Comparison of ENCODE assay signal across 10 mouse cellular contexts in genomic region chr9:44336964-44337363, GRCm38 (mm10). TPM values are rescaled to one million over a fixed set of nuclear protein-coding genes. Genes with fewer than 3 reads are reported as not detected.
A peak's percentile ranks its signal among the peaks of the same experiment; 100 is the strongest.
DNase-seq lines count a peak whose midpoint lies in the region; ATAC-seq and TF ChIP-seq lines count a peak whose summit lies in the region.
"Had no signal": no experiment of that assay in that cellular context is flagged by ENCODE, and none has a peak within 500 bp of the region (broad histone marks: within the 10 kb centered on the region; RNA-seq: fewer than 3 reads in every experiment).

No protein-coding gene starts in this region.

- H3K9me3 ChIP-seq in heart, embryonic 15.5 days (replicated peaks) = no peaks in the 10 kb centered on the region
- H3K9me3 ChIP-seq in ES-Bruce4 (replicated peaks; ENCODE audit: control insufficient read depth, insufficient read depth, low read length, poor library complexity, severe bottlenecking) = no peaks in the 10 kb centered on the region
- no peaks in the 10 kb centered on the region for H3K9me3 ChIP-seq in forebrain, postnatal 0 days (ENCODE audit: low read length)

- 60% methylated on average over 3 of the region's 3 CpGs for WGBS in heart, embryonic 15.5 days
- WGBS in heart, adult 2 months = 75% methylated on average over 3 of the region's 3 CpGs
- WGBS in forebrain, postnatal 0 days = 77% methylated on average over 3 of the region's 3 CpGs
- 72% methylated on average over 3 of the region's 3 CpGs for WGBS in macrophage (ENCODE audit: missing documents)

- H3K79me2 ChIP-seq in heart, adult 2 months (replicated peaks; ENCODE audit: control insufficient read depth, insufficient read depth, low read length) = peaks cover 2% of the 10 kb centered on the region; the same call in 1 of the 2 replicates
- peaks cover 48% of the 10 kb centered on the region for H3K79me2 ChIP-seq in macrophage (ENCODE audit: inconsistent target)

- H3K36me3 ChIP-seq in heart, embryonic 15.5 days = peaks cover 54% of the 10 kb centered on the region
- no peaks in the 10 kb centered on the region; the same call in 1 of the 2 replicates for H3K36me3 ChIP-seq in heart, adult 2 months (ENCODE audit: control insufficient read depth, insufficient read depth, low read length)
- H3K36me3 ChIP-seq in ES-Bruce4 (ENCODE audit: control insufficient read depth, insufficient read depth, low read length, poor library complexity, severe bottlenecking) = peaks cover 20% of the 10 kb centered on the region
- H3K36me3 ChIP-seq in forebrain, postnatal 0 days (ENCODE audit: insufficient read depth) = peaks cover 19% of the 10 kb centered on the region
- peaks cover 12% of the 10 kb centered on the region for H3K36me3 ChIP-seq in macrophage (ENCODE audit: inconsistent target)

- no peaks in the 10 kb centered on the region for H3K27me3 ChIP-seq in heart, embryonic 15.5 days
- H3K27me3 ChIP-seq in heart, adult 2 months (ENCODE audit: control insufficient read depth, insufficient read depth, low read length) = no peaks in the 10 kb centered on the region
- no peaks in the 10 kb centered on the region for H3K27me3 ChIP-seq in ES-Bruce4 (ENCODE audit: control insufficient read depth, insufficient read depth, low read length, poor library complexity, severe bottlenecking)
- H3K27me3 ChIP-seq in forebrain, postnatal 0 days (ENCODE audit: insufficient read depth, low read length) = no peaks in the 10 kb centered on the region
- H3K27me3 ChIP-seq: Patski had no signal

- TF ChIP-seq POLR2A in heart, adult 2 months (IDR thresholded peaks at IDR 0.05; ENCODE audit: insufficient read depth, low read depth, low read length) = no peak
- TF ChIP-seq POLR2A in ES-Bruce4 (IDR thresholded peaks at IDR 0.05; ENCODE audit: insufficient read depth, low read length) = no peak

- H3K4me2 ChIP-seq in heart, embryonic 15.5 days = peak overlapping the region; percentile 77
- H3K4me2 ChIP-seq in forebrain, postnatal 0 days (ENCODE audit: low read depth) = peak overlapping the region; percentile 66; the same call in 1 of the 2 replicates

- H3K27ac ChIP-seq in heart, embryonic 15.5 days = no peak overlapping the region
- no peak overlapping the region for H3K27ac ChIP-seq in heart, adult 2 months
- H3K27ac ChIP-seq in ES-Bruce4 (ENCODE audit: insufficient read depth, low read length) = 0 out of 2 replicates have a peak overlapping the region, but pooled peaks have one; percentile 12
- H3K27ac ChIP-seq in forebrain, postnatal 0 days (ENCODE audit: low read depth, low read length) = no peak overlapping the region
- no peak overlapping the region for H3K27ac ChIP-seq in macrophage

- H3K4me3 ChIP-seq in heart, embryonic 15.5 days = peak overlapping the region; percentile 71
- no peak overlapping the region for H3K4me3 ChIP-seq in heart, adult 2 months
- H3K4me3 ChIP-seq in ES-Bruce4 (ENCODE audit: low read depth, low read length) (peak overlapping the region; percentile 55), macrophage (ENCODE audit: inconsistent target) (peak overlapping the region; percentile 78)
- H3K4me3 ChIP-seq in forebrain, postnatal 0 days (ENCODE audit: low read depth, low read length) = no peak overlapping the region

- ATAC-seq in heart, embryonic 15.5 days (replicated peaks; ENCODE audit: insufficient number of reproducible peaks, insufficient read depth, low FRiP score, low read depth) = no peak
- no peak for ATAC-seq in forebrain, postnatal 0 days
- ATAC-seq in CD4-positive, CD25-positive, alpha-beta regulatory T cell, adult 4 months = no peak
- no peak for ATAC-seq in megakaryocyte-erythroid progenitor cell, adult 5-6 weeks (replicated peaks; ENCODE audit: low FRiP score, low TSS enrichment, poor library complexity, severe bottlenecking)
- ATAC-seq: Patski had no signal

- no peak for TF ChIP-seq EP300 in heart, adult 2 months (IDR thresholded peaks at IDR 0.05; ENCODE audit: insufficient read depth, low read depth, low read length)
- TF ChIP-seq EP300 in ES-Bruce4 (IDR thresholded peaks at IDR 0.05; ENCODE audit: insufficient read depth, low read depth, low read length) = no peak

- no peak for TF ChIP-seq CTCF in heart, adult 2 months (IDR thresholded peaks at IDR 0.05)
- TF ChIP-seq CTCF in ES-Bruce4 (IDR thresholded peaks at IDR 0.05; ENCODE audit: low read depth, low read length) = no peak
- TF ChIP-seq CTCF in forebrain, postnatal 0 days (IDR thresholded peaks at IDR 0.05; ENCODE audit: low read depth) = no peak

- H3K4me1 ChIP-seq in heart, embryonic 15.5 days (replicated peaks) = peaks cover 28% of the 10 kb centered on the region
- H3K4me1 ChIP-seq in heart, adult 2 months (ENCODE audit: control insufficient read depth, insufficient read depth, low read length) = peaks cover 1% of the 10 kb centered on the region
- peaks cover 5% of the 10 kb centered on the region for H3K4me1 ChIP-seq in ES-Bruce4 (ENCODE audit: control insufficient read depth, insufficient read depth, low read length)
- H3K4me1 ChIP-seq in forebrain, postnatal 0 days (ENCODE audit: insufficient read depth) = peaks cover 6% of the 10 kb centered on the region; the same call in 1 of the 2 replicates

- H3K9ac ChIP-seq in heart, embryonic 15.5 days = peak overlapping the region; percentile 82
- H3K9ac ChIP-seq in heart, adult 2 months (ENCODE audit: low read depth, low read length) = no peak overlapping the region
- H3K9ac ChIP-seq in ES-Bruce4 (ENCODE audit: low read depth, poor library complexity, severe bottlenecking) = peak overlapping the region; percentile 98
- H3K9ac ChIP-seq in forebrain, postnatal 0 days = peak overlapping the region; percentile 18; the same call in 1 of the 2 replicates

- intact Hi-C loops in heart, adult 2 months (cut with DNase I) = no loop called here

- no peak for DNase-seq in heart, adult 2 months
- DNase-seq in forebrain, postnatal 0 days = no peak
- no peak for DNase-seq in cerebellum, adult 18-20 months
- DNase-seq: gastrocnemius, postnatal 14 days had no signal

RNA-seq across cellular contexts. Expression of gene H2afx, which starts 2.5 kb away (rescaled TPM):
- polyA plus RNA-seq in heart, embryonic 15.5 days (2015; fragmentation: Nextera tagmentation; extraction: Ambion mirVana) = 167 and 187 TPM in 2 replicates
- total RNA-seq in heart, adult 2 months (2021) = 10 to 100 TPM; 12.8 TPM
- 12.7 and 14.2 TPM in 2 replicates for polyA plus RNA-seq in heart, adult 2 months (2012; rRNA removed)
- 173 and 202 TPM in 2 replicates for polyA plus RNA-seq in ES-Bruce4 (2011; ENCODE audit: insufficient read depth, insufficient read length, low read depth, missing spikeins)
- total RNA-seq in forebrain, postnatal 0 days (2014; rRNA removed) = 97.8 and 109 TPM in 2 replicates
- 143 and 149 TPM in 2 replicates for polyA plus RNA-seq in forebrain, postnatal 0 days (2015; fragmentation: Nextera tagmentation; extraction: Ambion mirVana)
- 10 to 100 TPM in 1 of 26 experiments, 1 to 10 TPM in 23, under 1 TPM in 1, not detected in 1; 0.80 to 10.8 (median 3.0) TPM for total RNA-seq in macrophage (2018; cell fraction: chromatin; rRNA removed)
- total RNA-seq in macrophage (2018; cell fraction: cytosol; rRNA removed) = 10 to 100 TPM in 23 of 26 experiments, 1 to 10 TPM in 3; 8.4 to 24.6 (median 14.5) TPM
- total RNA-seq in macrophage (2018; cell fraction: nucleus; rRNA removed) = 10 to 100 TPM in 4 of 26 experiments, 1 to 10 TPM in 22; 3.1 to 28.4 (median 6.3) TPM
- polyA plus RNA-seq in macrophage (2018) = 7.9 to 22.2 TPM (median 12.3 TPM) in 3 replicates
- polyA plus RNA-seq in CD4-positive, CD25-positive, alpha-beta regulatory T cell, adult 4 months (2017; shearing (Covaris generic)) = 10 to 100 TPM; 11.3 to 14.7 TPM
- 89.4 and 90.9 TPM in 2 replicates for total RNA-seq in megakaryocyte-erythroid progenitor cell, adult 5-6 weeks (2014; fragmentation: Nextera tagmentation)
- 133 and 205 TPM in 2 replicates for total RNA-seq in megakaryocyte-erythroid progenitor cell, adult 5-6 weeks (2017)

RNA-seq across cellular contexts. Expression of gene Hmbs, which starts 7.1 kb away (rescaled TPM):
- polyA plus RNA-seq in heart, embryonic 15.5 days (2015; fragmentation: Nextera tagmentation; extraction: Ambion mirVana) = 89.7 and 105 TPM in 2 replicates
- 10 to 100 TPM; 39.8 to 49.3 TPM for total RNA-seq in heart, adult 2 months (2021)
- polyA plus RNA-seq in heart, adult 2 months (2012; rRNA removed) = 37.8 and 51.3 TPM in 2 replicates
- 76.5 and 80.3 TPM in 2 replicates for polyA plus RNA-seq in ES-Bruce4 (2011; ENCODE audit: insufficient read depth, insufficient read length, low read depth, missing spikeins)
- total RNA-seq in forebrain, postnatal 0 days (2014; rRNA removed) = 38.1 and 38.6 TPM in 2 replicates
- 53.3 and 55.0 TPM in 2 replicates for polyA plus RNA-seq in forebrain, postnatal 0 days (2015; fragmentation: Nextera tagmentation; extraction: Ambion mirVana)
- total RNA-seq in macrophage (2018; cell fraction: chromatin; rRNA removed) = 10 to 100 TPM in 17 of 26 experiments, 1 to 10 TPM in 9; 3.7 to 43.5 (median 17.2) TPM
- total RNA-seq in macrophage (2018; cell fraction: cytosol; rRNA removed) = 10 to 100 TPM; 18.1 to 35.7 (median 32.0) TPM
- total RNA-seq in macrophage (2018; cell fraction: nucleus; rRNA removed) = 10 to 100 TPM in 19 of 26 experiments, 1 to 10 TPM in 7; 5.2 to 27.7 (median 15.3) TPM
- 22.5 to 38.8 TPM (median 27.1 TPM) in 3 replicates for polyA plus RNA-seq in macrophage (2018)
- polyA plus RNA-seq in CD4-positive, CD25-positive, alpha-beta regulatory T cell, adult 4 months (2017; shearing (Covaris generic)) = 10 to 100 TPM; 23.7 to 24.0 TPM
- 498 and 537 TPM in 2 replicates for total RNA-seq in megakaryocyte-erythroid progenitor cell, adult 5-6 weeks (2014; fragmentation: Nextera tagmentation)
- 135 and 240 TPM in 2 replicates for total RNA-seq in megakaryocyte-erythroid progenitor cell, adult 5-6 weeks (2017)

RNA-seq across cellular contexts. Expression of gene Dpagt1, which starts 11.1 kb away (rescaled TPM):
- polyA plus RNA-seq in heart, embryonic 15.5 days (2015; fragmentation: Nextera tagmentation; extraction: Ambion mirVana) = 27.8 and 31.0 TPM in 2 replicates
- total RNA-seq in heart, adult 2 months (2021) = 10 to 100 TPM; 18.9 to 20.6 TPM
- 34.3 and 51.3 TPM in 2 replicates for polyA plus RNA-seq in heart, adult 2 months (2012; rRNA removed)
- polyA plus RNA-seq in ES-Bruce4 (2011; ENCODE audit: insufficient read depth, insufficient read length, low read depth, missing spikeins) (13.7 and 17.4 TPM in 2 replicates), macrophage (2018) (30.6 to 40.7 TPM (median 36.3 TPM) in 3 replicates)
- 17.7 and 18.3 TPM in 2 replicates for total RNA-seq in forebrain, postnatal 0 days (2014; rRNA removed)
- polyA plus RNA-seq in forebrain, postnatal 0 days (2015; fragmentation: Nextera tagmentation; extraction: Ambion mirVana) = 30.1 and 30.6 TPM in 2 replicates
- total RNA-seq in macrophage (2018; cell fraction: chromatin; rRNA removed) = 10 to 100 TPM in 8 of 26 experiments, 1 to 10 TPM in 18; 1.8 to 19.0 (median 8.1) TPM
- total RNA-seq in macrophage (2018; cell fraction: cytosol; rRNA removed) = 10 to 100 TPM; 16.0 to 41.5 (median 24.9) TPM
- total RNA-seq in macrophage (2018; cell fraction: nucleus; rRNA removed) = 10 to 100 TPM in 23 of 26 experiments, 1 to 10 TPM in 3; 8.1 to 38.5 (median 15.1) TPM
- 10 to 100 TPM; 15.7 to 16.0 TPM for polyA plus RNA-seq in CD4-positive, CD25-positive, alpha-beta regulatory T cell, adult 4 months (2017; shearing (Covaris generic))
- total RNA-seq in megakaryocyte-erythroid progenitor cell, adult 5-6 weeks (2014; fragmentation: Nextera tagmentation) = 31.0 and 35.5 TPM in 2 replicates
- 7.9 and 10.1 TPM in 2 replicates for total RNA-seq in megakaryocyte-erythroid progenitor cell, adult 5-6 weeks (2017)

RNA-seq across cellular contexts. Expression of gene C2cd2l, which starts 16.9 kb away (rescaled TPM):
- 6.5 and 7.1 TPM in 2 replicates for polyA plus RNA-seq in heart, embryonic 15.5 days (2015; fragmentation: Nextera tagmentation; extraction: Ambion mirVana)
- 10 to 100 TPM; 14.4 to 15.7 TPM for total RNA-seq in heart, adult 2 months (2021)
- 20.4 and 29.9 TPM in 2 replicates for polyA plus RNA-seq in heart, adult 2 months (2012; rRNA removed)
- polyA plus RNA-seq in ES-Bruce4 (2011; ENCODE audit: insufficient read depth, insufficient read length, low read depth, missing spikeins) (5.1 and 7.0 TPM in 2 replicates), macrophage (2018) (17.1 to 41.1 TPM (median 22.0 TPM) in 3 replicates)
- total RNA-seq in forebrain, postnatal 0 days (2014; rRNA removed) = 42.9 and 54.2 TPM in 2 replicates
- polyA plus RNA-seq in forebrain, postnatal 0 days (2015; fragmentation: Nextera tagmentation; extraction: Ambion mirVana) = 26.2 and 33.2 TPM in 2 replicates
- total RNA-seq in macrophage (2018; cell fraction: chromatin; rRNA removed) = 10 to 100 TPM in 12 of 26 experiments, 1 to 10 TPM in 14; 2.6 to 55.0 (median 8.7) TPM
- total RNA-seq in macrophage (2018; cell fraction: cytosol; rRNA removed) = 10 to 100 TPM; 11.3 to 30.6 (median 19.6) TPM
- 10 to 100 TPM in 23 of 26 experiments, 1 to 10 TPM in 3; 2.8 to 48.3 (median 17.3) TPM for total RNA-seq in macrophage (2018; cell fraction: nucleus; rRNA removed)
- polyA plus RNA-seq in CD4-positive, CD25-positive, alpha-beta regulatory T cell, adult 4 months (2017; shearing (Covaris generic)) = 1 to 10 TPM; 3.2 to 3.6 TPM
- total RNA-seq in megakaryocyte-erythroid progenitor cell, adult 5-6 weeks (2014; fragmentation: Nextera tagmentation) = 11.4 and 15.1 TPM in 2 replicates
- 4.0 and 6.9 TPM in 2 replicates for total RNA-seq in megakaryocyte-erythroid progenitor cell, adult 5-6 weeks (2017)

RNA-seq across cellular contexts. Expression of gene Vps11, which starts 24.5 kb away (rescaled TPM):
- polyA plus RNA-seq in heart, embryonic 15.5 days (2015; fragmentation: Nextera tagmentation; extraction: Ambion mirVana) = 17.3 and 20.9 TPM in 2 replicates
- 10 to 100 TPM; 13.9 to 15.3 TPM for total RNA-seq in heart, adult 2 months (2021)
- 15.5 and 17.9 TPM in 2 replicates for polyA plus RNA-seq in heart, adult 2 months (2012; rRNA removed)
- polyA plus RNA-seq in ES-Bruce4 (2011; ENCODE audit: insufficient read depth, insufficient read length, low read depth, missing spikeins) = 26.7 and 30.5 TPM in 2 replicates
- 37.6 and 39.1 TPM in 2 replicates for total RNA-seq in forebrain, postnatal 0 days (2014; rRNA removed)
- polyA plus RNA-seq in forebrain, postnatal 0 days (2015; fragmentation: Nextera tagmentation; extraction: Ambion mirVana) = 36.2 and 39.9 TPM in 2 replicates
- total RNA-seq in macrophage (2018; cell fraction: chromatin; rRNA removed) = 100 to 1,000 TPM in 10 of 26 experiments, 10 to 100 TPM in 16; 52.3 to 143 (median 90.1) TPM
- 10 to 100 TPM; 30.8 to 61.1 (median 46.9) TPM for total RNA-seq in macrophage (2018; cell fraction: cytosol; rRNA removed)
- 100 to 1,000 TPM in 3 of 26 experiments, 10 to 100 TPM in 23; 41.2 to 111 (median 66.9) TPM for total RNA-seq in macrophage (2018; cell fraction: nucleus; rRNA removed)
- 37.9 to 56.3 TPM (median 40.2 TPM) in 3 replicates for polyA plus RNA-seq in macrophage (2018)
- 10 to 100 TPM; 55.6 to 86.7 TPM for polyA plus RNA-seq in CD4-positive, CD25-positive, alpha-beta regulatory T cell, adult 4 months (2017; shearing (Covaris generic))
- total RNA-seq in megakaryocyte-erythroid progenitor cell, adult 5-6 weeks (2014; fragmentation: Nextera tagmentation) = 16.4 and 24.5 TPM in 2 replicates
- 12.8 and 15.3 TPM in 2 replicates for total RNA-seq in megakaryocyte-erythroid progenitor cell, adult 5-6 weeks (2017)

Comparison
In these comparisons a context has a peak if more than half of its experiments do, and no peak if none do; other contexts are left out.
1. H3K4me3 ChIP-seq: peak in heart, embryonic 15.5 days (single experiment), ES-Bruce4 (single experiment) and macrophage (single experiment); none in heart, adult 2 months (single experiment) and forebrain, postnatal 0 days (single experiment).